Mouse (Mus musculus): ENCODE data around the gene AC131692.1. TPM values are rescaled to one million over a fixed set of nuclear protein-coding genes. Genes with fewer than 3 reads are reported as not detected.
"Not testable (repeated sequence)": the region's sequence is repeated elsewhere in the genome, so short reads cannot be mapped to it uniquely, and the experiment has no call there.

The AC131692.1 gene
- polyA plus RNA-seq, 1 experiment: not detected

DNA sequence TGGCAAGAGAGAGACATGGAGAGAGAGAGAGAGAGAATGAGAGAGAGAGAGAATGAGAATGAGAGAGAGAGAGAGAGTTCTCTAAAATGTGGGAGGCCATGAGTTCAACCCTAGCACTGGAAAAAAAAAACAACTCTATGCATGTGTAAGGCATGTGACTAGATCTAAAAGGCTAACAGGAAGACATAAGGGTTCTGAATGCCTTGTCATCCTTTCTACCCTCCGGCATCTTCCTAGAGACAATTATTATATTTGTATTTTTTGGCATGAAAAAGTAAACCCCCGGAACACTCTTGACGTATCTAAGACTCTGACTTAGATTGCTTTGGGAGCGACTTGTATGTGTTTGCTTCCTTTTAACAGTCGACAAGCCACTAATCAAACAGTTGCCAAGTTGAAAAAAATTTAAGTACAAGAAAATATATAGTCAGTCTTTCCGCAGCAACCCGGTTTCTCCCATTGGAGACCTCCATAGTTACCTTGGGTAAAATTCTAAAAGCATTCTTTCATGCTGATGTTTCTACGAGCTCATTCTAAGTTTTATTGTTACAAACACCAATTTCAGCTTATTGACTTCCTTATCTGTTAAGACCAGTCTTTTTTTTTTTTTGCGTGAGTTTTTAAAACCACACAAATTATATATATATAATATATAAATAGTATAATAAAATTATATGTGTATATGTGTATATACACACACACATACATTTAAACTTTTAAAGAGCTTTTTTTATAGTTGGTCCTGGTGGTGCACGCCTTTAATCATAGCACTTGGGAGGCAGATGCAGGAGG, 32.8 kb downstream of the AC131692.1 start:
- Histone ChIP-seq H3K4me1 (ENCODE audit: control insufficient read depth, insufficient read depth, insufficient read length, low read length) (peaks cover 12% of the 10 kb centered on the region), H3K4me3 (ENCODE audit: low read depth, low read length) (peak overlapping the region; percentile 71), H3K36me3 (ENCODE audit: control insufficient read depth, insufficient read depth, low read length) (no peaks in the 10 kb centered on the region), H3K27me3 (ENCODE audit: control insufficient read depth, insufficient read depth, low read length) (no peaks in the 10 kb centered on the region), H3K27ac (ENCODE audit: insufficient read depth, low read depth, low read length) (peak overlapping the region; percentile 92; the same call in 1 of the 2 replicates)
- TF ChIP-seq POLR2A (IDR thresholded peaks at IDR 0.05; ENCODE audit: low read depth, low read length) (no peak), CTCF (IDR thresholded peaks at IDR 0.05; ENCODE audit: extremely low read depth, insufficient read length, insufficient replicate concordance, low read depth, low read length) (no peak)
- 36% methylated on average over 10 of the region's 10 CpGs for WGBS

DNA sequence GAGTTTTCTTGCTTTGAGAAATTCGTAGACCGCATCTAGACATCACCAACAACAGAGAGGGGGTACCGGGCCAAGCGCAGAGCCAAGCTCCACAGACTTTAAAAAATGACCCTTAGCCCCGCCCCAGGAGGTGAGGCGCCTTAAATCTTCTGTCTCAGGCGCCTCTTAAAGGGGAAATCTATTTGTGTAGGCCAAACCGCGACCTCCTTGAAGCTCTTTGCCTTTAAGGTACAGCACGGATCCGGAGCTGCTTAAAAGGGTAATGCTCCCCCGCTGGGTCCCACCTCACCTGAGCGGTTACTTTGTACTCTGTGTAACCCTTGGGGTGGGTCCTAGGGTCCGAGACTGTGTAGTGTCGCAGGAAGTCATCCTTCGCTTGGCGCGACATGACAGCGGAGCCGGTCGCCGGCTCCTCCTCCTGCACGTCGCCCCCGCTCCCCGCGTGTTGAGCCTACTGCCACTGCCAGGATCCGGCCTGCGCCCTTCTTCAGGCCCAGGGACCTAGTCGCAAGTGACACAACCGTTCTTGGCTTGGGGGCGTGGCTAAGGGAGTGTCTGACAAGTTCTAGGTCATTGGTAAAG, 33.6 kb downstream of the AC131692.1 start, which contains the start of gene Snx15:
Gene Snx15 (minus strand): TSS at position 545 of the 582 bp plus-strand sequence.
- Histone ChIP-seq H3K27ac (ENCODE audit: insufficient read depth, low read depth, low read length) (peak within 1 kb of the TSS; percentile 92), H3K27me3 (ENCODE audit: control insufficient read depth, insufficient read depth, low read length) (no peaks in the 10 kb centered on the region), H3K36me3 (ENCODE audit: control insufficient read depth, insufficient read depth, low read length) (no peaks in the 10 kb centered on the region), H3K4me1 (ENCODE audit: control insufficient read depth, insufficient read depth, insufficient read length, low read length) (peaks cover 6% of the 10 kb centered on the region; the same call in 1 of the 2 replicates), H3K4me3 (ENCODE audit: low read depth, low read length) (peak within 1 kb of the TSS; percentile 71)
- under 1% methylated on average over 32 of the region's 32 CpGs for WGBS
- no peak for TF ChIP-seq CTCF (IDR thresholded peaks at IDR 0.05; ENCODE audit: extremely low read depth, insufficient read length, insufficient replicate concordance, low read depth, low read length)
- TF ChIP-seq POLR2A (IDR thresholded peaks at IDR 0.05; ENCODE audit: low read depth, low read length): peak; percentile 32; the same call in 1 of the 2 replicates

DNA sequence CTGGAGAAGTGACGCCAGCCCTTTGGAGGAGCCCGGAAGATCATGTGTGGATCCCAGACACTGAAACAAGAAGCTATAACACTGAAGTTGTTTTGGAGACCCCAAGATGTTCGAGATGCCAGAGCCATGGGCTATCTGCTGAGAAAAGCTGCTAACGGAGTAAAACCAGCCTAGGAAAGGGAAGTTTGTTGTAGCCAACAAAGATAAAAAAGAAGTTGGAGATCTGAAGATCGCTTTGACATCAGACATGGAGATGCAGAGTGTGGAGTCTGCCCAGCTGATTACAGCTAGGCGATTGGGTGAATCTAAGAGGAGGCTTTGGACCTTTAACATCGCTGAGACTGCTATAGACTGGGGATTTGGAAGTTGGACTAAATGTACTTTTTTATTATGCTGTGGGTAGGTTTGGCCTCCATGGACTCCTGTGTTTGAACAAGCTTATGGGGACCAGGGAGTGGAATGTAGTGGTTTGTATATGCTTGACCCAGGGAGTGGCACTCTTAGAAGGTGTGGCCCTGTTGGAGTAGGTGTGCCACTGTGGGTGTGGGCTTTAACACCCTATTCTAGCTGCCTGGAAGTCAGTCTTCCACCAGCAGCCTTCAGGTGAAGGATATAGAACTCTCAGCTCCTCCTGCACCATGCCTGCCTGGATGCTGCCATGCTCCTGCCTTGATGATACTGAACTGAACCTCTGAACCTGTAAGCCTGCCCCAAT, 36.4 kb downstream of the AC131692.1 start:
- 72% methylated on average over 7 of the region's 7 CpGs for WGBS
- H3K4me3 ChIP-seq (ENCODE audit: low read depth, low read length); H3K36me3 ChIP-seq (ENCODE audit: control insufficient read depth, insufficient read depth, low read length); H3K27me3 ChIP-seq (ENCODE audit: control insufficient read depth, insufficient read depth, low read length); H3K4me1 ChIP-seq (ENCODE audit: control insufficient read depth, insufficient read depth, insufficient read length, low read length); H3K27ac ChIP-seq (ENCODE audit: insufficient read depth, low read depth, low read length): not testable (repeated sequence)

DNA sequence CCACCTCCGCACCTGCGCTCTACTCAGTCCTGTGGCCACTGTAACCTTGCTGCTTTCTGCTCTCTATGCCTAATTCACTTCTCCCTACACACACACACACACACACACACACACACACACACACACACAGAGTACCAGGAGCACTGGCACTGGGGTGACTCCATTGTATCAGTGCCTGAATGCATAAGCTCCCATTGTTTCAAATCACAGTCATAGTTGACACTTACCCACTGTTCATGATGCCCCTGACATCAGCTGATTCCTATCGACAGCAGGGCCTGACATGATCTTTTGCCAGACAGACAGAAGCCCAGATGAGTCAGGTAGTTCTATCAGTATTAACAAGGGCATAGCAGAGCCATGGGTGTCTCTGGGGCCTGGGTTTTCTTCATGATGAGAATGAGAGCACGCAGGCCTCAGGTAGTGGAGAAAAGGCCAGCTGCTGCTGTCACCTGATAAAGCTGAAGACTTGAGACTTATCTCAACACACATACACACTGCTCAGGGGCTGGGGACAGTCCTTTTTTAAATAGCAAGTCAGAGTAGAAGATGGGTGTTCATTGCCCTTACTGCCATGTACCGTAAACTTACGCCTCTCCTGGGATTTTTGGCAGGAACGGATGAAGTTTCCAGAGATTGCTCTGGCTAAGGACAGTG, 38.1 kb downstream of the AC131692.1 start:
- WGBS: 81% methylated on average over 7 of the region's 7 CpGs
- H3K4me3 ChIP-seq (ENCODE audit: low read depth, low read length): no peak overlapping the region
- 0 out of 2 replicates have a peak, but pooled peaks cover 2% of the 10 kb centered on the region for H3K36me3 ChIP-seq (ENCODE audit: control insufficient read depth, insufficient read depth, low read length)
- no peak overlapping the region for H3K27ac ChIP-seq (ENCODE audit: insufficient read depth, low read depth, low read length)
- TF ChIP-seq POLR2A (IDR thresholded peaks at IDR 0.05; ENCODE audit: low read depth, low read length): no peak
- TF ChIP-seq CTCF (IDR thresholded peaks at IDR 0.05; ENCODE audit: extremely low read depth, insufficient read length, insufficient replicate concordance, low read depth, low read length): no peak
- H3K27me3 ChIP-seq (ENCODE audit: control insufficient read depth, insufficient read depth, low read length): no peaks in the 10 kb centered on the region
- no peaks in the 10 kb centered on the region for H3K4me1 ChIP-seq (ENCODE audit: control insufficient read depth, insufficient read depth, insufficient read length, low read length)

DNA sequence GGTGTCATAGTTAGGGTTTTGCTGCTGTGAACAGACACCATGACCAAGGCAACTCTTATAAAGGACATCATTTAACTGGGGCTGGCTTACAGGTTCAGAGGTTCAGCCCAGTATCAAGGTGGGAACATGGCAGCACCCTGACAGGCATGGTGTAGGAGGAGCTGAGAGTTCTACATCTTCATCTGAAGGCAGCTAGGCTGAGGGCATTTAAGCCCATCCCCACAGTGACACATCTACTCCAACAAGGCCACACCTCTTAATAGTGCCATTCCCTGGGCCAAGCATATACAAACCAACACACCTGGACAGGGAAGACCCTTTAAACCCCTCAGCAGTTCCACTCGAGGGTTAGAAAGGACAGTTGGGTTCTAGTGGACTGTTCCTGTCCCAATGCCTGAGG, 39.0 kb downstream of the AC131692.1 start:
- H3K27ac ChIP-seq (ENCODE audit: insufficient read depth, low read depth, low read length); H3K4me3 ChIP-seq (ENCODE audit: low read depth, low read length); H3K27me3 ChIP-seq (ENCODE audit: control insufficient read depth, insufficient read depth, low read length); H3K4me1 ChIP-seq (ENCODE audit: control insufficient read depth, insufficient read depth, insufficient read length, low read length); H3K36me3 ChIP-seq (ENCODE audit: control insufficient read depth, insufficient read depth, low read length): not testable (repeated sequence)
- WGBS: 33% methylated on average over 1 of the region's 1 CpGs

DNA sequence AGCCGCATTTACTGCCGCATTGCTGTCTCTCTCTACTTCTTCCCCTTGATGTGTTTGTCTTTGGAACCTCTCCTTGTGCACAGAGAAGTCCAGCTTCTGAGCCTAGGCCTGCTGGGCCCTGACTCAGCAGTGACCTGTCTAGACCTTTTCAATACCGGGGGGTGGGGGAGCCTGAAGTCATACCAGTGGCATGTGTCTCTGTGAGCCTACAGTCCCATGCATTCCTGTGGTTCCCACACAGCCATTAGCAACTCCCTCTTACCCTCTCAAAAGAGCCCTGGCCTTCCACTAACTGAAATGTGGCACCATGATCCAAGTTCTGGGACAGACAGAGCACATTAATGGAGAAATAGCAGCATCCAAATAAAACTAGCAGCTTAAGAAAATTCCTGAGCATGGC, 42.2 kb downstream of the AC131692.1 start:
- Histone ChIP-seq H3K4me3 (ENCODE audit: low read depth, low read length) (no peak overlapping the region), H3K4me1 (ENCODE audit: control insufficient read depth, insufficient read depth, insufficient read length, low read length) (no peaks in the 10 kb centered on the region), H3K27me3 (ENCODE audit: control insufficient read depth, insufficient read depth, low read length) (no peaks in the 10 kb centered on the region), H3K36me3 (ENCODE audit: control insufficient read depth, insufficient read depth, low read length) (peaks cover 3% of the 10 kb centered on the region; the same call in 1 of the 2 replicates), H3K27ac (ENCODE audit: insufficient read depth, low read depth, low read length) (no peak overlapping the region)
- TF ChIP-seq CTCF (IDR thresholded peaks at IDR 0.05; ENCODE audit: extremely low read depth, insufficient read length, insufficient replicate concordance, low read depth, low read length) (no peak), POLR2A (IDR thresholded peaks at IDR 0.05; ENCODE audit: low read depth, low read length) (no peak)
- 90% methylated on average over 3 of the region's 3 CpGs for WGBS

DNA sequence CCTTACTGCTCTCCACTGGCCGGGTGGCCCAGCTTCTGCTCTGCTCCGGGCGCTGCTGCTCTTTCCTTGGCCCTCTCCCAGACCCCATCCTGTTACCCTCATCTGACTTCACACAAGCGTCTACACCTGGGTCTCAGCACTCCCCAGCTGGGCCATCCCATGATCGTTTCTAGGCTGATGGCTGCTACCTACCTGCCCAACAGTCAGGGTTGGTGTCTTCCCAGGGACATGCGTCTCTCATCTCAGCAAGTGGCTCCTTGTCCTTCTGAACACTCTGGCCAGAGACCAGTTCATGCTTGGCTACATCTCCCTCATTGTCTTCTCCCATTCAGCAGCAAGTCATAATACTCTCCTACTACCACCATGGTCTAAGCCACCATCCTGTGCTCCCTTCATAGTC, 45.5 kb downstream of the AC131692.1 start:
- peaks cover 3% of the 10 kb centered on the region; the same call in 1 of the 2 replicates for H3K36me3 ChIP-seq (ENCODE audit: control insufficient read depth, insufficient read depth, low read length)
- TF ChIP-seq CTCF (IDR thresholded peaks at IDR 0.05; ENCODE audit: extremely low read depth, insufficient read length, insufficient replicate concordance, low read depth, low read length): no peak
- 92% methylated on average over 6 of the region's 6 CpGs for WGBS
- no peaks in the 10 kb centered on the region for H3K27me3 ChIP-seq (ENCODE audit: control insufficient read depth, insufficient read depth, low read length)
- no peak overlapping the region for H3K27ac ChIP-seq (ENCODE audit: insufficient read depth, low read depth, low read length)
- H3K4me3 ChIP-seq (ENCODE audit: low read depth, low read length): no peak overlapping the region
- no peaks in the 10 kb centered on the region for H3K4me1 ChIP-seq (ENCODE audit: control insufficient read depth, insufficient read depth, insufficient read length, low read length)
